Mouse (Mus musculus) adrenal gland, postnatal 10 days (tissue): ENCODE data around the gene Slc34a2. TPM values are rescaled to one million over a fixed set of nuclear protein-coding genes. Genes with fewer than 3 reads are reported as not detected.

Experiments
- DNase-seq: peaks from one replicate; pipeline ENCODE4 v3.0.0; 2021; ENCODE audit warnings: mixed read lengths
- long read RNA-seq, 2 experiments: library from polyadenylated mRNA; stranded (forward); transcript quantifications; one replicate each; pipeline ENCODE4 v2.0.0; 2021
- total RNA-seq, 2 experiments: library from RNA; stranded (reverse); gene quantifications; 2 replicates each; pipeline ENCODE4 v1.2.3; 2021

Gene Slc34a2
- total RNA-seq = 1 to 10 TPM in 1 of 2 experiments, under 1 TPM in 1; 0.36 to 1.8 TPM
- long read RNA-seq, experiment 1, partial matches to known transcripts = 1 of 1 reads
- long read RNA-seq, experiment 1, other reads (novel, unspliced or antisense) = 0 of 1 reads
- long read RNA-seq, experiment 2, full-length matches to known transcripts = 1 of 1 reads
- long read RNA-seq, experiment 2, partial matches to known transcripts = 0 of 1 reads
- long read RNA-seq, experiment 2, other reads (novel, unspliced or antisense) = 0 of 1 reads

DNA sequence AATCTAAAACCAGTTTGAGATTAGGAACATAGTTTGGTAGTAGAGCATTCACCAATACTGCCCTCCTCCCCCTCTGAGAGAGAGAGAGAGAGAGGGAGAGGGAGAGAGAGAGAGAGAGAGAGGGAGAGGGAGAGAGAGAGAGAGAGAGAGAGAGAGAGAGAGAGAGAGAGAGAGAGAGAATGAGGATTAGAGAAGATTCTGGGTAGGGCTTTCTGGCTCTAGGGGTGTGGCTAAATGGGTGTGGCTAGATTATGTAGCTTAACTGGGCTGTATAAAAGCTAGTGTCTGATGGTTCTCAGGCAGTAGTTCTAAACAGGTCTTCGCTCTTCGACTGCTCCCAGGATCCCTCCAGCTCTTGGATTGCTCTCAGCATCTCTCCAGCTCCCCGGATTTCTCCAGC lies at the start of gene Slc34a2:
Slc34a2 (plus strand) TSS at position 301 of the 400 bp plus-strand sequence.
- no peak for DNase-seq

DNA sequence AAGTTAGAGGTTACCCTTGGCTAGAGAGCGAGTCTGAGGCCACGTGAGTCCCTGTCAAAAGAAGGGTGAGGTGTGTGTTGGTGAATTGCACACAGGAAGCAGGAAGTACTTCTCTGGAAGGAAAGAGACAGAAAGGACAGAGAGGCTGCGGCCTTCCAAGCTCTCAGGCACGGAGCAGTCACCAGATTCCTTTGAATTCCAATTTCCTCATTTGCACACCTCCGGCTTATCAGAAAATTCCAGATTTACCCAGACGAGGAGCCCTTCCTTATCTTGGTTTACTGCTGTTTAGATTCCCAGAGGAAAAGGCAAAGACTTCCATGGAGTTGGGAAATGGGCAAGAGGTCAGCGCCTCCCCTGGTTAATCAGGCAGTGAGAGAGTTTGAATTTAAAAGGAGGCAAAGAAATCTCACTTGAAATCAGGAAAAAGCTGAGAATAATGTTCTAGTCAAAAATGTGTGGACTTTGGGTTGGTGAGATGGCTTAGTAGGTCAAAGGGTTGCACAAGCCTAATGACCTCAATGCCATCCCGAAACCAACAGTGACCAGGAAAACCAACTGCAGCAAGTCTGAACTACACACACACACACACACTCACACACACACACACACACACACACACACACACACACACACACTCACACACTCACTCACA lies 47.1 kb upstream of the Slc34a2 start:
- peak; percentile 28 for DNase-seq

DNA sequence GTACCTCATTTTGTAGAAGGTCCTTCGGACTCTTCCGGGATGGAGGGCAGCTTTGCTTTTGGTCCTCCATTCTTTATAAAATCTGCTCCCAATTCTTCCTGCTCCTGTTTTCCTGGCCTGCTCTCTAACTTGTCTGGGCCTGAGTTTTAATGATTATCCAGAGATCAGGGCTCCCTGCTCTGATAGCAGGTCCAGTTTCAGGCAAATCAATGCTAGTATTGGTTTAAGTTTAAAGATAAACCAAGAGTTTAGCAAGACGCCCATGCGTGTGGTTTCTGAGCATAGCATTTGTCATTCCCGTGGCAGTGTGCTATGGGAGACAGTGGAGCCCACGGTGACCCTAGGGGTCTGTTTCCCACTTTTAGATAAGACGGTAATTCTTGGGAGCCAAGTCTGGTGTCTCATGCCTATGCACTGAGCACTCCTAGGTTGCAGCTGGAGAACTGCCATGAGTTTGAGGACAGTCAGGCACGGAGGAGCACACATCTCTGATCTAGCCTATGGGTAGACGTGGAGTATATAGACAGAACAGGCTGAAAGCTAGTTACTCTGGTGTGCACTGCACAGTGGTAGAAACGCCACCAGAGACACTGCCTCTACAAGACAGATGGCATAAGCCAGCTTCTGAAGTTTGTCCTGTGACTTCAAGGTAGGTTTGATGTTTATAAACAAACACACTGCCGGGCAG lies 45.5 kb upstream of the Slc34a2 start:
- no peak for DNase-seq

DNA sequence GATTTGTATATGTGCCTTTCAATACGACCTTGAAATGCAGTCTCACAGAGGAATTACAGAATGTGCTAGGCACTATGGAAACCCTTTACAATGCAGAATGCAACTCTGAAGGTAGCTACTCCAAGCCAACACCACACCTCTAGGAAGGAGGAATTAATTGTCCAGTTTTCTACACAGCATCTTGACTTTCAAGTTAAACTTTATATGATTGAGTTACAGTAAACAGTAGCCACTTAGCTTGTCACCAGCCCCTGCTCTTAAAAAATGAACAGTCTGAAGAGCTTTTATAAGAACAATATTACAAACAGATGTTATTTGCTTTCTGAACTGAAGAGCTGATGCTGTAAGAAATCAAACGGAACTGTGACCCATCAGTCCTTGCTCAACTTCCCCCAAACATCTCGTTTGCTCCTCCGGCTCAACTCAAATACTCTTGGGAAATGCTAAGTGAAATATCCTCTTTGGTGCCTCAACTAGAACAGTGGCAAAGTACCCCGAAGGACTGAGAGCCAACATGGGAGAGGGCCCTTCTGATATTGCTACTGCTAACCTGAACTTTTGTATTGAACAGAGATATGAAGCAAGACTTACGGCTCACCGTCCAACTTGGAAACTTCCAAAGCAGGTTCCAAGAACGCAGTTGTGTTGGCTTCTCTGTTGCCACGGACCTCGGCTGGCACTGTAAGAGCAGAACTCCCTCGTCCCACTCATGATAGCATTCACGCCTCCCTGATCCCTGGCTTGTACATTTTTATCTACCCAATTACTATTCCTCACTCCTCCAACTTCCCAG lies 44.2 kb upstream of the Slc34a2 start:
- DNase-seq = peak; percentile 30

DNA sequence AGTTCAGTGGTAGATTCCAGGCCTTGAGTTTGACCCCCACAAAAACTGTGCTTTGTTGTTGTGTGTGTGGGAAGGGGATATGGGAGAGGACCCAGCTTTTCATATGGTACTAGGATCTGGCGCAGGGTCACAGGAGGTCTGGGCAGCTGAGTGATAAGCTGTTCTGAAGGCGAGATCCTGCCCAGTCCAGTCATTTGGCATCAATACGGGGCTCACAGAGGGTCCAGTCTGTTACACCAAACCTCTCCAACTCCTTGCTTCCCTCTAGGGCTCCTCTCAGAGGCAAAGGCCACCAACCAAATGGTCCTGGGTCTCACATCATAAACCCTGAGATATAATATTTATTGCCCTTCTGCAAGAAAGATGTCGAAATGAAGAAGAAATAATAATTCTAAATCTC lies 42.4 kb upstream of the Slc34a2 start:
- no peak for DNase-seq

DNA sequence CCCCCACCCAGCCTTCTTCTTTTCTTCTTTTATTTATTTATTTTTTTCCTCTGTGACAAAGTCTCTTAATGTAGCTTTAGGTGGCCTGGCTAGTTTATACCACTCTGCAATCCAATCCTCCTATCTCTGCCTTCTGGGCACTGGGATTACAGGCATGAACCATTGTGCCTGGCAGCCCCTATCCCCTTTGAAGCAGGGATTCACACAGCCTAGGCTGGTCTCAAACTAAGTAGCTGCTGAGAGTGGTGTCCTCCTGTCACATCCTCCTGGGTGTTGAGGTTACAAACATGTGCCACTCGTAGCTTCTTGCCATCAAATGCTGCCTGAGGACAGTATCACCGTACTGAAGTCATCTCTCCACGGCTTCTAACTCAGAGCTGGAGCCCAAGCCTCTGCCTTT lies 41.7 kb upstream of the Slc34a2 start:
- DNase-seq = no peak

DNA sequence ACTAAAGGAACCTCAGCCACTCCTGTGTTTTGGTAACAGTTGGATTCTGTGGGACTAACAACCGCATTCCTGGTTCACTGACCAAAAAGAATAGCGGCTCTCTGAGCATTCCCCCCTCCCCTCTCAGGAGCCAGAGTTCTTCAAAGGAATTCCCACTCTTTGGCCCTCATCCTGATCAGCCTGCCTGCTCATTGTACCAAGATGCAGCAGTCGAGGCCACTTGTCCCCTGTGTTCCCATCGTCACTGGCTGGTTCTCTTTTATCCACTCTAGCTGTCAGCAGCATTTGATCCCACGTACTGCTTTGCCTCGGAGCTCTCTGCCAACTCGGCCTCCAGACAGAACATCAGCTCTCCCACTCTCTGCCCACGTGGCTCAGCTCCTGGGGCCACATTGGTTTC lies 41.3 kb upstream of the Slc34a2 start:
- DNase-seq = no peak

DNA sequence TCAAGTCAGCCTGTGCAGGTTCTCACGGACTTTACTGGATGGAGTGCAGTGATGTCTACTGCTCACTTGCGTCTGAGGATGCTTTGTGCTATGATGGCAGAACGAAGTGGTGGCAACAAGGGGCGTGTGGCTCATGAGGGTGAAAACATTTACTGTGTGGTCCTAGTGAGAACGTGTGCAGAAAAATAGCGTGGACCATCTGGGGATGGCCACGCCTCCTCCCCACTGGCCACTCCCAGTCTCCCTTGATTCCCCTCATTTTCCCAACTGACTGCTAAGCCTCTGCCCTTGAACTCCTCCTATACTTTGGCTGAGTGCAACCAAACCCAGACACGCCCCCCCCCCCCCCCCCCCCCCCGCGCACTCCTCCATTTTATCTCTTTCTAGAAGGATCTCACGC lies 40.8 kb upstream of the Slc34a2 start:
- DNase-seq = no peak

DNA sequence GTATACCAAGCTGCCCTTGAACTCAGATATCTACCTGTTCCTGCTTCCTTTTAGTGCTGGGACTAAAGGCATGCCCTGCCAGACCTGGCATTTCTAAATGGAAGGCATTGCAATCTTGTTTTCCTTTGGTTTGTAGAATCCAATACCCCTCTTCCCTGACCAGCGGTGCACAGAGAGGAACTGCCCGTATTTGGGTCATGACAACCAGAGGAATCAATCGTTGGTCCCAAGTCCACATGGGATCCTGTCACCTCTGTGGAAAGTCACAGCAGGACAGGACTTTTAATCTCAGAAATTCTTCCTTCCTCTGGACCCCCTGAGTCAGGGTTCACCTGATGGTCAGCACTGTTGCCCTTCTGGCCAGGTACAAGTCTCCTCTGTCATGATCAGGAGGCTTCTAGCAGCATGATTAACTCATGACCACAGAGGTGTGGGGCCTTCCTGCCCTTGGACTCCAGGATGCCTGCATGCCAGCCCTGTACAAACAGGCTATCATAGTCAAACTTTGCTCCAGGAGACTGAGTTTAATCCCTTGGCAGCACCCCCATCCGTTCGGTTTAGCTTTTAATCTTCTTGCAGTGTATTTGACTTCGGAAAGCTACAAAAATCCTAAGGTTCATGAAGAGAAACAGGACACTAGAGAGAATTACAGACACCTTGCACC lies 39.7 kb upstream of the Slc34a2 start:
- no peak for DNase-seq

DNA sequence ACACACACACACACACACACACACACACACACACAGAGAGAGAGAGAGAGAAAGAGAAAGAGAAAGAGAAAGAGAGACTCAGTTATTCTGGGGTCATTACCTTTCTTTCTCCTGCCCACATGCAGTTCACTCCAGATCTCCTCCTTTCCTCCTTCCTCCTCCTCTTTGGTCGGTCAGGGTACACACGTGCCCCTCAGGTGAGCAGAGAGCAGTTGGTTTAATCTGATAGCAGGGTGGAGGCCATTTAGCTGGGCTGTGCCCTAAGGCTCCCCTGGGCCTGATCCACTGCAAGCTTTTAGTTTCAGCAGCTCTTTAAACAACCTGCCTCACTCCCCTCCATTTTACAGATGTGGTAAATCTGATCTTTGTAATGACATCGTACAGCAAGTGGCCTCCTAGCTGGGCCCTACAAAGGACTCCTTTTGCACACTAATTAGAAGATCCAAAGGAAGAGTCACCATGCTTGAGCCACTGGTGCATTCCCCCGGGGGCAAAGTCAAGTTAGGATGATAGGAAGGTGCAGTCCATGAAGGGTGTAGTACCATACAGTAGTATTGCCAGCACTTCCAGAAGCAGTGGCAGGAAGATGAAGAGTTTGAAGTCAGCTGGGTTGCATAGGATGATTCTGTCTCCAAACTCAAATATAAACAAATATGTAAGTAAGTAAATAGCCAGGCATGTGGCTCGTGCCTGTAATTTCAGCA lies 37.6 kb upstream of the Slc34a2 start:
- DNase-seq = no peak

DNA sequence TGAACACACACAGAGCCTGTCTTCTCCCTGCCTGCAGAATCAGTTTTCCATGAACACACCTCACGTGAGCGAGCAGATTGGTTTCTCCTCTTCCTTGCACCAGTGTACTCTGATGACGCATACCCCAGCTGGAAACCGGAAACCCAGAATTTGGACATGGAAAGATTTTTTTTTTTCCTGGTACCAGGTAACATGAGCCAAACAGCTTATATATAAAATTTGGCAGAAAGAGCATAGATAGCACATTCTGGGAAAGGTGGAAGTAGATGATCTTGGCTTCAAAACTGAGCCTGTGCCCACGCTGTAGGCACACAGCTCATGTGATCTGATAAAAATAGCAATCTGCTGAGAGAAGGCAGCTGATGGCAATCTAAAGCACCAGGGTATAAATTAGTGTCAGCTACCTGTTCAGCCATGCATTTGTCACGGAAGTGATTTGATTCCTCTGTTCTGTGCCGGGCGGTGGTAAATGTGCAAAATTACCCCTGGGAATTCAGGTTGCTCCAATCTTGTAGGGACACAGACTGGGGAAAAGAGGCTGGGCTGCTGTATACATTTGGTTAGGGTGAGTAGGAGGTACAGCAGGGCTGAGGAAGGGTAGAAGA lies 35.2 kb upstream of the Slc34a2 start:
- DNase-seq = no peak

DNA sequence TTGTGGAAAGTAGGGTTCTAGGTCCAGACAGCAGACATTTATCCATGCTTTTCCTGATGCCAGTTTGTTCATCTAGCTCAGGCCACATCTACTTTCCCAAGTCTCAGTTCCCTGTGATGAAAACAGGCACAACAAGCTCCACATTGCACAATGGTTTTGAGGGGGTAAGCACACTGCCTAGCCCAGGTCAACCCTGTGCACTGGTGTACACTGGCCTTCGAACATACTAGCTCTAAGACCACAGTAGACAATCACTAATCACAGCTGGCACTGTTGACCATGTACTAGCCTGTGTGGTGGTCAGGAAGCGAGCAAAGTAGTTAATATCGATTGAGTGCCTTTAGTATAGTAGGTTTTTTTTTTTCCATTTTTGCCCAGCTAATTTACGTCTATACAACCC lies 34.4 kb upstream of the Slc34a2 start:
- no peak for DNase-seq

DNA sequence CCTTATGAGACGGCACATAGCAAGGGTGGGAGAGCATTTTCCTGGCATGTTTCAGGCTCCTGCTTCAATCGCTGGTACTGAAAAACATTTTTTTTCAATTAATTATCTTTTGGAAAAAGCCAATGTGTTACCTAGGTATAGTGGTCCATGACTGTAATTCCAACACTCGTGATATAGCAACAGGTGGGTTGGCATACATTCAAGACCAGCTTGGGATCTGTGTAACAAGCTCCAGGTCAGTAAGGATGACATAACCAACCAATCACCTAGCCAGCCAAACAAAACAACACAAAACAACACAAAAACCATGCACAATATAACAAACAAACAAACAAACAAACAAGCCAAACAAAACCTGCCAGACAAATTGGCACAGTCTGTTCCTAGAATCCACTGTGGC lies 33.9 kb upstream of the Slc34a2 start:
- DNase-seq = no peak

DNA sequence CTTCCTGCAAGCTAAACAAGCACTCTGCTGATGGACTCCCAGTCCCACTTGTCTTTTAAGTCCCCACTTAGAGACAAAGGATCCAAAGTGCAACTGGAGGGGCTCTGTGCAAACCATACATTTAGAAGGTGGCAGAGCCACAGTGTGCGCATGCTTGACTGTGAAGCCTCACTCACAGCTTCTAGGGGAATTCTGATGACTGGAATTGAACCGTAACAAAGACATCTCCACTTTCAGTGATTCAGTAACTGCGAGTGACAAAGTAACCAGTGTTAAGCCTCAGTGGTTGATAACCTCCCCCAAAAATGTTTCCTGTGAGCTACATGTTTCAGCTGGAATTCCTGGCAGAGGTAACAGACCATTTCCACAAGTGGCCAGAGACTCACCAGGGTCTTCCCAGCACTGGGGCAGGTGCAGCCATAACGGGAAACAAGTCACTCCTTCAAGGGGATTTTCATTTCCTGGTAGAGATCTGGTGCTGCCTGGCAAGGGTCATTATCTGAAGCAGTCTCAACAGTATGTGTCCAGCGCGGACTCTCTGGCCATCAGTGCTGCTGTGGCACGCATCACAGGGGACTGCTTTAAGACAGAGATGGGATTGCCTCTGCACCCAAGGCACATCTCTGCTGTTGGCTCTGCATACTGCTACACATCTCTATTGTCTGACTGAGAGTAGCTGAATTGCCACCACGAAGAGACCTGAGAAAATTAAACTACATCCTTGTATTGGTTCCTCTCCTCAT lies 28.7 kb upstream of the Slc34a2 start:
- DNase-seq = no peak

DNA sequence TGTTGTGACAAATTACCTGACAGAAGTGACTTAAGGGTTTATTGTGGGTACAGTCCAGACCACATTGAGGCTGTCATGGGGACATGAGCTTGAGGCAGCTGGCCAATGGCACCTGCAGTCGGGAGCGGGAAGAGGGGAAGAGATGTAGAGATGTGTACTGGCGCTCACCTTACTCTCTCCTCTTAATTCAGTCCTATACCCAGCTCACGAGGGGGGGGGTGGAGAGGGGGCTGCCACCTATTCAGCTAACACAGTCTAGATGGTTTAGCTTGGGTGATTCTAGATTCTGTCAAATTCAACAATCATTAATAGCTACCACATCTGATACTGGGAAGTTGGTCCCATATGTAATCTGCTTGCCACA lies 28.1 kb upstream of the Slc34a2 start:
- no peak for DNase-seq

DNA sequence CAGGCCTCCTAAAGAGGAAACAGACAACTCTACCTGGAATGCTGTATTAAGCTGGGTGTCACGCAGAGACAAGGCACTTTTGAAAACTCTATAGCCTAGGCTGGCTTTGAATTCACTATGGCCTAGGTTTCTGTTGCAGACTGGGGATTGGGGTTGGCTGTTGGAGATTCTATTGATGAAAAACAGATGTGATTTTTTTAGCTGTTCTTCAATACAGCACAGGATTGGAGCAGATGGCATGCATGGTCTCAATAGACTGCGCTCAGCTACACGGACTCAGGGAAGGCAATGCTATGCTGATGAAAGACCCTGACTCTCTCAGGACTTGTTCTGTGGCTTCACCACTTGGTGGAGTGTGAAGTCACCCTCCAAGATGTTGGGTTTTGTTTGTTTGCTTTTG lies 26.6 kb upstream of the Slc34a2 start:
- DNase-seq = no peak

DNA sequence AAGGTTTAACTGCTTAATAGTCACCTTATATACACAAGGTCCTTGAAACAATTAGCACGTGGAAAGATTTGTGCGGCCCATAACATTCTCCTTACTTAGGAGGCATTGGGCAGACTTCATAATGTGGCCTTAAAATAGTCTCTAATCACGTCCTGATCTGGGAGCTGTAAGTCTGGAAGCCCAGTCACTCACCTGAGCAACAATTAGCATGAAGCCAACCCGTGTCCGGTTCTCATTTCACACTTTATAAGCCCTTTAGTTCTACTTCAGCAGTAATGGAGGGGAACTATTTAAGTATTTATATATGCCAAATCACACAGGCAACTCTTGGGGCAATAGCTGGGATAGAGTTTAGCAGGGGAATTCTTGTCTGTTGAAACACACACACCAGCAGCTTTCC lies 21.3 kb upstream of the Slc34a2 start:
- no peak for DNase-seq

DNA sequence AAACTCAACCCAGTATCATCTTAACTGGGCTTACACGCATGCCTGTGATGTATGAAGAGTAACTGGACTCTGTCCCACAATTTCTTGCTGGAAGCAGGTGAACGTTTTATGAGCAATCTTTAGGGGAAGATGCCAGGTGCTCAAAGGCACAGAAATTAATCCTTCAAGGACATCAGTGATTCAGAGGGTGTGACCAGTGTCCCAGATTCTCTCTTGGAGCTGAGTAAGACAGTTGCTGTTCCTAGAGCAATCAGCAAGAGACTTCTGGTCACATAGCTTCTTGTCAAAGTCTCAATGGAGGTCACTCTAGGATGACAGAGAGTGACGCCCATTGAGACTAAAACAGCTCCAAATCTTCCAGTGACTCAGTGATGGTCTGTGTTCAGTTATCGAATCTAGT lies 19.6 kb upstream of the Slc34a2 start:
- no peak for DNase-seq

DNA sequence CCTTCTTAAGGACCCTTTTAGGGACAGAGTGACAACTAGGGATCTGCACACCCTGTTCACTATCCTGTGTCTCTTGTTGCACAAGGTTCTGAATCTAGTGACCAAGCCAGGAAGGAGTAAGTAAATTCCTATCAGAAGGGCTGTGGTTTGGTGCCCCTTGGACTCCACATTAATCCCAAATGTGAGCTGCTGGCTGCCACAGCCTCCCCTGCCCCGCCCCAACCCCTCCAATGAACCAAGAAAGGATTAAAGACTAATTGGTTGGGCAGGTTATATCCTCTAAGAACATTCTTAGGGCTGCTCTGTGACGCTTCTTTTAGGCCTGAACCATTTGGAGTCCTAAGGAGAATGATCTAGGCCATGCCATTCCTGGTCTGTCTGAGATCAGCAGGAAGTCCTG lies 14.4 kb upstream of the Slc34a2 start:
- no peak for DNase-seq

DNA sequence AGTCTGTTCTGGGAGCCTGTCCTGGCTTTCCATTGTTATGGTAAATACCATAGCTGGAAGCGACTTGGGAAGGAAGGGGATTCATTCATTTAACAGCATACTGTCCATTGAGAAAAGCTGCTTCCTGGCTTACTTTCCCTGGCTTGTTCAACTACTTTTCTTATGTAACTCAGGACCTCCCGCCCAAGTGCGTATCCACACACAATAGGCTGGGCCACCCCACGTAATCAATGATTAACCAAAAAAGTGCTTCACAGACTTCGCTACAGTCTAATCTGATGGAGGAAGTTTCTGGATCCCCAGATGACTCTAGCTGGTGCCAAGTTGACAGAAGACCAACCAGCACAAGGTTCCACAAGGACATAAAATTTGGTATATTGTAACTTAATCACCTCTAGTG lies 14.0 kb upstream of the Slc34a2 start:
- no peak for DNase-seq
